Mouse (Mus musculus) embryonic facial prominence, embryonic 14.5 days (tissue): ENCODE data around the gene Lrp3. TPM values are rescaled to one million over a fixed set of nuclear protein-coding genes. Genes with fewer than 3 reads are reported as not detected.

ENCODE experiments used
- ATAC-seq: fragments of 200-750 bp; cut with Nextera tagmentation; 2 replicates; pipeline ENCODE4 v1.8.0; 2017; ENCODE audit warnings: low read depth, moderate number of reproducible peaks, moderate TSS enrichment
- DNase-seq: peaks from one replicate; pipeline ENCODE4 v3.0.0-alpha.2; 2015; ENCODE audit warnings: low spot score
- H3K27ac ChIP-seq: fragments of 300-500 bp; sonication (generic); replicated peaks from 2 replicates; pipeline ENCODE4 v1.5.1; 2014; ENCODE audit warnings: low read depth, mild to moderate bottlenecking, low read length, moderate library complexity
- H3K27me3 ChIP-seq: fragments of 300-500 bp; sonication (generic); replicated peaks from 2 replicates; pipeline ENCODE4 v1.6.1; 2014; ENCODE audit warnings: low read length; ENCODE audit not compliant: control insufficient read depth, insufficient read depth
- H3K36me3 ChIP-seq: fragments of 300-500 bp; sonication (generic); 2 replicates; pipeline ENCODE4 v1.6.1; 2014; ENCODE audit warnings: low read length, mixed read lengths; ENCODE audit not compliant: control insufficient read depth, insufficient read depth
- H3K4me1 ChIP-seq: fragments of 300-500 bp; sonication (generic); 2 replicates; pipeline ENCODE4 v1.6.1; 2014; ENCODE audit warnings: antibody characterized with exemption, low read length; ENCODE audit not compliant: control insufficient read depth, insufficient read depth
- H3K4me2 ChIP-seq: fragments of 300-500 bp; sonication (generic); 2 replicates; pipeline ENCODE4 v1.6.1; 2014; ENCODE audit warnings: low read depth, mild to moderate bottlenecking, low read length, moderate library complexity, mixed read lengths
- H3K4me3 ChIP-seq: fragments of 300-500 bp; sonication (generic); 2 replicates; pipeline ENCODE4 v1.5.1; 2014; ENCODE audit warnings: low read depth, mild to moderate bottlenecking, low read length
- H3K9ac ChIP-seq: fragments of 300-500 bp; sonication (generic); 2 replicates; pipeline ENCODE4 v1.6.1; 2014; ENCODE audit warnings: low read depth, mild to moderate bottlenecking, low read length, moderate library complexity, mixed read lengths
- H3K9me3 ChIP-seq: fragments of 300-500 bp; sonication (generic); 2 replicates; pipeline ENCODE4 v1.6.1; 2016; ENCODE audit warnings: low read length; ENCODE audit not compliant: control insufficient read depth
- WGBS: fragments of 180-500 bp; shearing (Covaris S2); extraction: QIAGEN DNeasy Blood & Tissue Kit; methylation state at CpG from one replicate; pipeline ENCODE4 v1.1.7; 2014; 5-methylcytosine and 5-hydroxymethylcytosine counted together
- polyA plus RNA-seq: library from polyadenylated mRNA; unstranded; fragments of >200 nt; fragmentation: Nextera tagmentation; extraction: Ambion mirVana; gene quantifications from 2 replicates; pipeline ENCODE4 v1.2.1, GENCODE M21; 2014

Gene Lrp3
- polyA plus RNA-seq, 1 experiment from 2014 or later = 11.0 TPM

DNA sequence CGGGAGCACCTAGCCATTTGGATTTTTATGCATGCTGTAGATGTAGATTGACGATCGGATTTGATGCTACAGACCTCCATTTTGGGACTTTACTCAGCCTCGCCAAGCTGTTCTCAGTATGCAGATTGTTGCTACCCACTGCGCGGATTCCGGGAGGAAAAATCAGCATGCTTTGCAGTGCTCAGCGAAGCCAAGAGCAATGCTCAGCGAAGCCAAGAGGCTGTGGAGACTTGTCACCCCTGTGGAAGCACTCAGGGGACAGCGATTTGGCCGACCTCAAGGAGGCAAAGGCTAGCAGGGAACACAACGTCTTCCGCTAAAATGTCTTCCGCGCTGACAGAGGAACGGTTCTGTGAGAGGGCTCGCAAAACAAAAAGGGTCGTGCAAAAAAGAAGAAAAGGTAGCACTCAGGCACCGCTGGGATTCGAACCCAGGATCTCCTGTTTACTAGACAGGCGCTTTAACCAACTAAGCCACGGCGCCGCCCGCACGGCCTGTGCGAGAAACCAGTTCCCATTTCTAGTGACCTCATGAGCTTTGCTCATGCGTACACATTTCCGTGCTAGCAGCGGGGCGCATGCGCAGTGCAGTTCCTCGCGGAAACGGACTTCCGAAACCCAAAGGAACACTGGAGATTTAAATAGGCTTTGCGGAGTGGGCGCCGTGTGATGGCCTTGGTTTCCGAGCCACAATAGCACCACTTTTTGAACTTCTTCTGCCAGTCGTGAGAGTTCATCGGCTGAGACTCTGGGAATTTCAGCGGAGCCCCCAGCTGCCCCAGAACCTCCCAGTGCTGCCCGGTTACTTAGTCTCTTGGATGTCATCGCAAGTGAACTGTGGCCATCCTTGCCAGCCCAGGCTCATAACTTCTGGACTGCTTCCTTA lies 19.3 kb upstream of the Lrp3 start:
- ATAC-seq (peak; percentile 95), DNase-seq (peak; percentile 98)
- Histone ChIP-seq H3K27ac (peak overlapping the region; percentile 94), H3K9me3 (peaks cover 13% of the 10 kb centered on the region), H3K4me1 (no peaks in the 10 kb centered on the region), H3K27me3 (no peaks in the 10 kb centered on the region), H3K36me3 (no peaks in the 10 kb centered on the region), H3K4me3 (peak overlapping the region; percentile 64), H3K9ac (peak overlapping the region; percentile 76), H3K4me2 (peak overlapping the region; percentile 52)
- WGBS = under 1% methylated on average over 44 of the region's 45 CpGs

DNA sequence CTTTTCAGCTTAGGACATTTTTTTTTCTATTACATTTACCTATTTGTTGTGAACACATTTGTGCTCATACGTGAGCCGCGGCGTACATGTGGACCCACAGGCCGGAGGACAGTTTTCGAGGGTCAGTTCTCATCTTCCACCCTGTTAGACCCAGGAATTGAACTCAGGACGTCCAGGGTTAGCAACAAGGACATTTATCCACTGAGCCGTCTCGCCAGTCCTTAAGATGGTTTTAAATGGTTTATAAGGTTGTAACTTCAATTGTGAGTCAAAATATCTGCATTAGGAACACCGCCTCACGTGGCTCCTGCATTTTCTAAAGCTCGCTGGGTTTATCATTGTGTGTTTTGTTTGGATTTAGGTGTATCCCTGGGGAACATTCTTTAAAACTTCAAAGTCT lies 18.6 kb upstream of the Lrp3 start:
- Histone ChIP-seq H3K9ac (peak overlapping the region; percentile 76), H3K27ac (peak overlapping the region; percentile 94), H3K9me3 (peaks cover 13% of the 10 kb centered on the region), H3K27me3 (no peaks in the 10 kb centered on the region), H3K4me3 (peak overlapping the region; percentile 64), H3K36me3 (no peaks in the 10 kb centered on the region), H3K4me1 (no peaks in the 10 kb centered on the region), H3K4me2 (peak overlapping the region; percentile 52)
- WGBS = 45% methylated on average over 12 of the region's 12 CpGs
- DNase-seq (no peak), ATAC-seq (no peak)

DNA sequence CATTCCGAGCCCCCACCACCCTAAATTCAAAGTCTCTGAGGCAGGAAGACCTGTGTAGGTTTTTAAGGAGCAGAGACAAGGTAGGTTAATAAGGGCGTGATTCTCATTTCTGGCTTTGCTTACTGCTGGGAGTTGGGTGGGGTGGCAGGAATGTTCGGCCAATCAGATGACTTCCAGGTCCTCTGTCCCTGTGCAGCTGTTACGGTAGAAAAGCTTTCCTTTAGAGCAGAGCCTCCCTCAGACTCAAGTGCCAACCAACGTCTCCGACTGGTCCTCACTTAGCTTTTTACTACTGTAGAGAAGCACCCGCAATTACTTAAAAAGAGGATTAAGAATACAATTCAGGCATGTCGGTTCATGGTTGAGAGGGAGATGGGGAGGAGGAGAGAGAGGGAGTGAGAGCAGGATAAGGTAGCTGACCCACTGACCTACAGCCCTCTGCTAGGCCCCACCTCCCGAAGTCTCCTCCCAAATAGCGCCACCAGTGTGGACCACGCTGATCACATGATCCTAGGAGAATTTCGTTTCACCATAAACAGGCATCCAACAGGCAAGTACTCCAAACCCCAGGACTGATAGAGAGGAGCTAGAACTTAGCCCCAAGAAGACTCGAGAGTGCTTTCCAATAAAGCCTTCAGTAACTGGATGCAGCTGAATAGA lies 17.6 kb upstream of the Lrp3 start:
- no peaks in the 10 kb centered on the region for H3K27me3 ChIP-seq
- WGBS = 30% methylated on average over 13 of the region's 13 CpGs
- ATAC-seq (no peak), DNase-seq (peak; percentile 6)
- no peak overlapping the region for H3K9ac ChIP-seq
- no peaks in the 10 kb centered on the region for H3K36me3 ChIP-seq
- H3K4me1 ChIP-seq = no peaks in the 10 kb centered on the region
- peak overlapping the region; percentile 52; the same call in 1 of the 2 replicates for H3K4me2 ChIP-seq
- no peak overlapping the region for H3K27ac ChIP-seq
- H3K4me3 ChIP-seq = no peak overlapping the region
- peaks cover 13% of the 10 kb centered on the region for H3K9me3 ChIP-seq

DNA sequence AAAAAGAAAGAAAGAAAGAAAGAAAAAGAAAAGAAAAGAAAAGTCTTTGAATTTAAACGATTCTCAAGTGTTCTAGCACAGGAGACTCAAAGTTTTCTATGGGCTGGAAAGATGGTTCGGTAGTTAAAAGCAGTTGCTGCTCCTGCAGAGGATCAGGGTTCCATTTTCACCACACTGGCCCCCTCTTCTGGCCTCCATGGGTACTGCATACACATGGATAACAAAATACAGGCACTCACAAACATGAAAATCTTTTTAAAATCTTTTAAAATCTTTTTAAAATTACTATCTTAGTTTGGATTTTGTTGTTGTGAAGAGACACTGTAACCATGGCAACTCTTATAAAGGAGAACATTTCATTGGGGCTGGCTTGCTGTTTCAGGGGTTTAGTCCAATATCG lies 15.0 kb upstream of the Lrp3 start:
- Histone ChIP-seq H3K9me3 (peaks cover 13% of the 10 kb centered on the region), H3K27me3 (no peaks in the 10 kb centered on the region), H3K4me1 (no peaks in the 10 kb centered on the region), H3K27ac (no peak overlapping the region), H3K9ac (no peak overlapping the region), H3K4me3 (no peak overlapping the region), H3K36me3 (no peaks in the 10 kb centered on the region), H3K4me2 (no peak overlapping the region)
- 57% methylated on average over 3 of the region's 3 CpGs for WGBS
- DNase-seq = no peak
- ATAC-seq = no peak

DNA sequence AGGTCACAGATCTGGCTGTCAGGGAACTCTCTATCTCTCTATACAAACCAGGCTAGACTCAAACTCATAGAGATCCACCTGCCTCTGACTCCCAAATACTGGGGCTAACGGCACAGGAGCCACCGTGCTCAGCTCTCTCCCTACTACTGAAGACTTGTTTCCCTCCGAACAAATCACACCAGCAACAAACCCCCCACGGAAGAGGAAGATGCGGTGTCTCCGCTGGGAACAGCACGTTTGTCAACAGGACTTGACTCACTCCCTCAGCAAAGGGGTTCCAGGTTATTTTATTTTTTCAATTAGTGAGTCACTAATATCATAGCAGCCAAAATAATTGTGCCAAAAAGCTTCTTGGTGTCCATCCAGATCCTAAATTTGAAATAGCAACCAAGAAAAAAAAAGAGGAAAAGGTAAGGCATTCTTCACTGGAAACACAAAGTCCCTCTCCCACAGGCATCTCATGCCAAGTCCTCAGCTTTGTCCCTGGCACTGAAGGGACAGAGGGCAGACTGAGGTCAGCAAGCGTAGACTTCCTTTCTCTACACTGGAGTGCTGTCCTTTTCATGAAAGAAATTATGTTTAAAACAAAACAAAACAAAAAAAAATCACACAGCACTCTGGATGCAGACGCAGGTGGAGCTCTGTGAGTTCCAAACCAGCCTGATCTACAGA lies 5.5 kb upstream of the Lrp3 start:
- no peak overlapping the region for H3K4me3 ChIP-seq
- no peaks in the 10 kb centered on the region for H3K36me3 ChIP-seq
- H3K4me2 ChIP-seq = no peak overlapping the region
- no peak overlapping the region for H3K9ac ChIP-seq
- no peaks in the 10 kb centered on the region for H3K9me3 ChIP-seq
- H3K27ac ChIP-seq = no peak overlapping the region
- 73% methylated on average over 9 of the region's 9 CpGs for whole genome bisulfite sequencing
- no peaks in the 10 kb centered on the region for H3K27me3 ChIP-seq
- no peaks in the 10 kb centered on the region for H3K4me1 ChIP-seq
- ATAC-seq (no peak), DNase-seq (no peak)

DNA sequence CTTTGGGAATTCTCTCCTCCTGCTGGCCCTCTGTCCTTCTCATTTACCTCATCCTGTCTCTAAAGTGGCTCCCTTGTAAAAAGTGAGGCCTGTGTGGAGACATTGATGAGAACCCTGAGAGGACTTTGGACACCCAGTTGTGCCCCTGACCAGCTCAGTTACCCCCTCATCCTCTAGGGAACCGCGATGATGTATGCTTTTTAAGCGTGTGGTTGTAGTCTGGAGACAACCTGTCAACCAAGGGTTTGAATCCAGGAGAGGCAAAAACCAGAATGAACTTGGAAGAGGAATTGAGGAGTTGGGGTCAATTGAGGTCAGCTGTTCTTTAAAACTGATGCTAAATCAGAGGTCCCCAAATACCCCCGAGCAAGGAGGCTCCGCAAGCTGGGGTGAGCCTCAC lies 433 bp upstream of the Lrp3 start:
- H3K4me3 ChIP-seq = peak overlapping the region; percentile 69
- H3K9me3 ChIP-seq = no peaks in the 10 kb centered on the region
- peak overlapping the region; percentile 78; the same call in 1 of the 2 replicates for H3K9ac ChIP-seq
- H3K36me3 ChIP-seq = peaks cover 12% of the 10 kb centered on the region
- ATAC-seq (no peak), DNase-seq (no peak)
- 0 out of 2 replicates have a peak overlapping the region, but pooled peaks have one; percentile 0 for H3K27ac ChIP-seq
- 54% methylated on average over 5 of the region's 5 CpGs for WGBS
- H3K4me1 ChIP-seq = peaks cover 9% of the 10 kb centered on the region; the same call in 1 of the 2 replicates
- H3K27me3 ChIP-seq = no peaks in the 10 kb centered on the region
- H3K4me2 ChIP-seq = peak overlapping the region; percentile 74

DNA sequence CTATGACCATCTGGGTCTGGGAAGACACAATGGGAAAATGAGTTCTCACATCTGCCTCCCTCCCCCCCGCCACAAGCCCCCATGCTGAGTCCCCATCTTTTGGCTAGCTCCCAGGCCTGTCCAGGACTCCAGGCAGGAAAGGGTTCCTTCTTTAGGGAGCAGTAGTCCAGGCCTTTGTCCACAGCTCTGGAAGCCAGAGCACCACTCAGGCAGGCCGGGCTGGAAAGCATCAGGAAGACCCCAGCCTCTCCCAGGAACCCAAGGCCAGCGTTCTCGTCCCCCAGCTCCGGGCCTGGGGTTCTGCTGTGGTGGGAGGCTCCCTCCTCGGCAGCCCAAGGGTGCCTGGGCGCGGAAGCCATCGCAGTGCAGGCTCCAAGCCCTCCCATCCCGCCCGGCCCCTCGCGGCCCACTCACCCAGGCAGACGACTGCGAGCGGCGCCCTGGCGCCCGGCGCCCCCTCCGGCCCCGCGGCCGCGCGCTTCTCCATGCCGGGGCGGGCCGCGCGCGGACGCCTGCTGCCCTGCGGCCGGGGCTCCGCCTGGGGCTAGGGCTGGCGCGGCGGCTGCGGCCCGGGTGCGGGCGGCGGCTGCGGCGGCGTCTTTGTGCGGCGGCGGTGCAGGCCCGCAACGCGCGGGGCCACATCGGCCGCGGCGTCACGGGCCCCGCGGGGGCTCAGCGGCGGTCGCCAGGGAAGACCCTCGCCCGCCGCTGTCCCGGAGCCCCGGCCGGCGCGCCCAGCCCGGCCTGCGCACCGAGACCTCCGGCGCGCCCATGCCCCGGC lies 666 bp downstream of the Lrp3 start:
- ATAC-seq (peak; percentile 58), DNase-seq (peak; percentile 13)
- Histone ChIP-seq H3K4me3 (peak overlapping the region; percentile 69), H3K27ac (peak overlapping the region; percentile 63), H3K9ac (peak overlapping the region; percentile 78), H3K9me3 (no peaks in the 10 kb centered on the region), H3K4me2 (peak overlapping the region; percentile 74), H3K36me3 (peaks cover 22% of the 10 kb centered on the region), H3K27me3 (no peaks in the 10 kb centered on the region), H3K4me1 (peaks cover 9% of the 10 kb centered on the region; the same call in 1 of the 2 replicates)
- 0% methylated on average over 7 of the region's 79 CpGs for WGBS

DNA sequence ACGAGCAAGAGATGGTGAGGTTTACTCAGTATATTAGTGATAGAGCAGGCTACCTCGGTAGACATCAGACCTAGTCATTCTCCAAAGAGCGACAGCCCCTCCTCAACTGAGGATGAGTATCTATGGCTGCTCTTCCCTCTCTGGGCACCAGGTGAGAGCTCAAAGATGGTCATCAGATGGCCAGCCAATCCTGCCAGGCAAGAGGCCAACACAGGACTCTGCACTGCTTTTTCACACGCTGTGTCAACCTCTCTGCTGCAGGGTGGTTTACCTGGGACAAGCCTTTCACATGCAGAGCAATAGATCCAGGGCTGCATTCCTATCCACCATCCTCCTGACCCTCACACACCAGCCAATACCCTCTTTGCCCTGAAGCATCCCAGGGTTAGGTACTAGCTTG lies 3.5 kb downstream of the Lrp3 start:
- Histone ChIP-seq H3K9ac (no peak overlapping the region), H3K4me3 (no peak overlapping the region), H3K4me2 (no peak overlapping the region), H3K9me3 (no peaks in the 10 kb centered on the region), H3K36me3 (peaks cover 22% of the 10 kb centered on the region), H3K27ac (no peak overlapping the region), H3K4me1 (peaks cover 9% of the 10 kb centered on the region; the same call in 1 of the 2 replicates), H3K27me3 (no peaks in the 10 kb centered on the region)
- no peak for ATAC-seq
- 90% methylated on average over 4 of the region's 4 CpGs for WGBS
- no peak for DNase-seq
